In the genomic region with DNA sequence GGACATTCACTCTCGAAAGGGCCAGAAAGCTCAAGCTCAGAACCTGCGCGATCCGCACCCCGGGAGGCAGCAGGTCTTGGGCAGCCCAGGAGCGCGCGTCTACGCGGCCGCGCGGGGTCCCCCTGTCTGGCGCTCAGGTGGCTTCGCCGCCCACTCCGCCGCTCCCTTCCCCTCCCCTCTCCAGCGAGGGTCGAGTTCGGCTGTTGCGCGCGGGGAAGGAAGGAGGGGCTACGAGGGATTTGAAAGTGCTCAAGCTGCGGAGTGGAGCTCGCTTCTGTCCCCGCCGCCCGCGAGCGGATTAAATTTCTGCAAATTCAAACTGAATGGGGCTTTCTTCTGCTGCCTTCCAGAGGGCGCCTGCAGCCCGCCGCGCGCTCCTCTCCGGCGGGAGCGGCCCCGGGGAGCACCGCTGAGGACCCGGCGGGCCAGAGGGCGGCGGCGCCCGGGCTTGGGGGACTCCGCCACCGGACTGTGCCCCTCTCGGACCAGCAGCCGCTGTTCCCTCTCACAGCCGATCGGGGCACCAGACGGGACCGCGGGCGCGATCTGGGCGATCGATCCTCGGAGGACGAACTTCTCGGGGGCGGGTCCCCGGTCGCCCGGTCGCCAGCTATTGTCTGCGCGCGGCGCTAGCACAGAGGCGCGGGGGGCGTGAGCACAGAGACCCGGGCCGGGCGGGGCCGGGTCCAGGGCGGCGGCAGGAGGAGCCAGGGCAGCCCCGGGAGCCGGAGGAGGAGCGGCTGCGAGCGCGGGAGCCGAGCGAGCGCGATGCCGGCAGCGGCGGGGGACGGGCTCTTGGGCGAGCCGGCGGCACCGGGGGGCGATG, we compare ENCODE assay signal across 8 mouse cellular contexts. TPM values are rescaled to one million over a fixed set of nuclear protein-coding genes. Genes with fewer than 3 reads are reported as not detected.
DNase-seq lines count a peak whose midpoint lies in the region; ATAC-seq and TF ChIP-seq lines count a peak whose summit lies in the region.

Gene Hunk (plus strand): TSS at position 326 of the 826 bp plus-strand sequence.

- intact Hi-C loops in heart, postnatal 14 days (cut with DNase I): loop anchor here (5.0 to 10.0 kb wide), 2 partner anchors 66 to 239 kb away; no protein-coding TSS in a partner anchor

- TF ChIP-seq CTCF in brain, embryonic 14.5 days (IDR thresholded peaks at IDR 0.05; ENCODE audit: borderline replicate concordance, extremely low read depth, insufficient read depth, insufficient read length): no peak
- no peak for TF ChIP-seq CTCF in lung, adult 2 months (IDR thresholded peaks at IDR 0.05; ENCODE audit: insufficient read depth, low read length)

- peaks cover 52% of the 10 kb centered on the region for H3K4me1 ChIP-seq in forebrain, embryonic 13.5 days
- H3K4me1 ChIP-seq in lung, adult 2 months (ENCODE audit: control insufficient read depth, insufficient read depth, low read length): peaks cover 3% of the 10 kb centered on the region; the same call in 1 of the 2 replicates

- H3K9ac ChIP-seq in forebrain, embryonic 13.5 days: peak within 1 kb of the TSS; percentile 97

- ATAC-seq in forebrain, embryonic 13.5 days: peak; percentile 82

- H3K27me3 ChIP-seq in forebrain, embryonic 13.5 days: no peaks in the 10 kb centered on the region

- H3K9me3 ChIP-seq in forebrain, embryonic 13.5 days (replicated peaks): no peaks in the 10 kb centered on the region; the same call in 1 of the 2 replicates

- peak within 1 kb of the TSS; percentile 99 for H3K27ac ChIP-seq in forebrain, embryonic 13.5 days

- H3K4me2 ChIP-seq in forebrain, embryonic 13.5 days: peak within 1 kb of the TSS; percentile 93

- H3K4me3 ChIP-seq in forebrain, embryonic 13.5 days: peak within 1 kb of the TSS; percentile 93
- peak within 1 kb of the TSS; percentile 82 for H3K4me3 ChIP-seq in lung, adult 2 months (replicated peaks; ENCODE audit: extremely low read depth, low read depth, low read length)

- TF ChIP-seq POLR2A in brain, embryonic 14.5 days (IDR thresholded peaks at IDR 0.05; ENCODE audit: borderline replicate concordance, extremely low read depth, insufficient read depth, insufficient read length, poor library complexity, severe bottlenecking): peak; percentile 49; the same call in 1 of the 2 replicates
- no peak for TF ChIP-seq POLR2A in lung, adult 2 months (IDR thresholded peaks at IDR 0.05; ENCODE audit: borderline replicate concordance, extremely low read depth, low read depth, low read length)

- peak; percentile 15 for DNase-seq in CD4-positive, CD25-positive, alpha-beta regulatory T cell, adult 2 months (ENCODE audit: low read depth, low spot score)
- DNase-seq in brain, embryonic 14.5 days (ENCODE audit: low read depth): peak; percentile 94
- peak; percentile 70 to 77 for DNase-seq in heart, postnatal 14 days
- peak; percentile 81 to 87 for DNase-seq in kidney, postnatal 4 days
- peak; percentile 44 for DNase-seq in lung, adult 2 months
- peak; percentile 80 for DNase-seq in retina, embryonic 14.5 days (ENCODE audit: low spot score)
- DNase-seq in urinary bladder, postnatal 36 days (ENCODE audit: low spot score in 2 of 2): peak; percentile 52 to 55

- WGBS in forebrain, embryonic 13.5 days: under 1% methylated on average over 94 of the region's 101 CpGs
- WGBS in lung, adult 2 months: under 1% methylated on average over 100 of the region's 101 CpGs

- H3K36me3 ChIP-seq in forebrain, embryonic 13.5 days (ENCODE audit: poor library complexity, severe bottlenecking): peaks cover 12% of the 10 kb centered on the region

RNA-seq across cellular contexts. Expression of gene Hunk, which starts in this region (rescaled TPM):
- polyA plus RNA-seq in brain, embryonic 14.5 days (2012; rRNA removed): 14.3 and 19.4 TPM in 2 replicates
- 10.3 and 11.1 TPM in 2 replicates for polyA plus RNA-seq in forebrain, embryonic 13.5 days (2015; fragmentation: Nextera tagmentation; extraction: Ambion mirVana)
- 1 to 10 TPM; 2.0 to 2.3 TPM for total RNA-seq in heart, postnatal 14 days (2021)
- polyA plus RNA-seq in lung, adult 2 months (2012; rRNA removed): 4.3 and 5.3 TPM in 2 replicates

Comparison
In these comparisons a context has a peak if more than half of its experiments do, and no peak if none do; other contexts are left out.
1. Peak in every context shown above with its lines: DNase-seq, ATAC-seq, H3K4me3 ChIP-seq and H3K27ac ChIP-seq.
2. DNase-seq: peak in every context shown above with its lines; median percentile 94 in brain, embryonic 14.5 days; 84 in kidney, postnatal 4 days; 80 in retina, embryonic 14.5 days; 74 in heart, postnatal 14 days; 54 in urinary bladder, postnatal 36 days; 44 in lung, adult 2 months; 15 in CD4-positive, CD25-positive, alpha-beta regulatory T cell, adult 2 months.